Mouse (Mus musculus) liver, embryonic 12.5 days (tissue): ENCODE data around the gene Mark2. TPM values are rescaled to one million over a fixed set of nuclear protein-coding genes. Genes with fewer than 3 reads are reported as not detected.

Source experiments
- ATAC-seq: fragments of 200-750 bp; cut with Nextera tagmentation; 2 replicates; pipeline ENCODE4 v1.8.0; 2017; ENCODE audit warnings: moderate number of reproducible peaks, mild to moderate bottlenecking, moderate library complexity
- H3K27ac ChIP-seq: fragments of 300-500 bp; sonication (generic); 2 replicates; pipeline ENCODE4 v1.5.1; 2016; ENCODE audit warnings: mild to moderate bottlenecking
- H3K27me3 ChIP-seq: fragments of 300-500 bp; sonication (generic); replicated peaks from 2 replicates; pipeline ENCODE4 v1.6.1; 2016; ENCODE audit warnings: mild to moderate bottlenecking, moderate library complexity
- H3K36me3 ChIP-seq: fragments of 300-500 bp; sonication (generic); 2 replicates; pipeline ENCODE4 v1.6.1; 2016; ENCODE audit warnings: mild to moderate bottlenecking, moderate library complexity
- H3K4me1 ChIP-seq: fragments of 300-500 bp; sonication (generic); 2 replicates; pipeline ENCODE4 v1.6.1; 2016
- H3K4me2 ChIP-seq: fragments of 300-500 bp; sonication (generic); 2 replicates; pipeline ENCODE4 v1.6.1; 2016; ENCODE audit warnings: mild to moderate bottlenecking, moderate library complexity
- H3K4me3 ChIP-seq: fragments of 300-500 bp; sonication (generic); 2 replicates; pipeline ENCODE4 v1.5.1; 2016; ENCODE audit warnings: mild to moderate bottlenecking, moderate library complexity
- H3K9ac ChIP-seq: fragments of 300-500 bp; sonication (generic); 2 replicates; pipeline ENCODE4 v1.6.1; 2016; ENCODE audit warnings: mild to moderate bottlenecking, moderate library complexity
- H3K9me3 ChIP-seq: fragments of 300-500 bp; sonication (generic); replicated peaks from 2 replicates; pipeline ENCODE4 v1.6.1; 2016; ENCODE audit warnings: mild to moderate bottlenecking, moderate library complexity
- WGBS: fragments of 180-500 bp; shearing (Covaris S2); methylation state at CpG from one replicate; pipeline ENCODE4 v1.1.7; 2016; ENCODE audit not compliant: insufficient replicate concordance; 5-methylcytosine and 5-hydroxymethylcytosine counted together
- polyA plus RNA-seq: library from polyadenylated mRNA; unstranded; fragments of >200 nt; fragmentation: Nextera tagmentation; extraction: Ambion mirVana; gene quantifications from 2 replicates; pipeline ENCODE4 v1.2.1, GENCODE M21; 2016

Mark2 gene
- polyA plus RNA-seq, 1 experiment from 2014 or later = 41.3 TPM

DNA sequence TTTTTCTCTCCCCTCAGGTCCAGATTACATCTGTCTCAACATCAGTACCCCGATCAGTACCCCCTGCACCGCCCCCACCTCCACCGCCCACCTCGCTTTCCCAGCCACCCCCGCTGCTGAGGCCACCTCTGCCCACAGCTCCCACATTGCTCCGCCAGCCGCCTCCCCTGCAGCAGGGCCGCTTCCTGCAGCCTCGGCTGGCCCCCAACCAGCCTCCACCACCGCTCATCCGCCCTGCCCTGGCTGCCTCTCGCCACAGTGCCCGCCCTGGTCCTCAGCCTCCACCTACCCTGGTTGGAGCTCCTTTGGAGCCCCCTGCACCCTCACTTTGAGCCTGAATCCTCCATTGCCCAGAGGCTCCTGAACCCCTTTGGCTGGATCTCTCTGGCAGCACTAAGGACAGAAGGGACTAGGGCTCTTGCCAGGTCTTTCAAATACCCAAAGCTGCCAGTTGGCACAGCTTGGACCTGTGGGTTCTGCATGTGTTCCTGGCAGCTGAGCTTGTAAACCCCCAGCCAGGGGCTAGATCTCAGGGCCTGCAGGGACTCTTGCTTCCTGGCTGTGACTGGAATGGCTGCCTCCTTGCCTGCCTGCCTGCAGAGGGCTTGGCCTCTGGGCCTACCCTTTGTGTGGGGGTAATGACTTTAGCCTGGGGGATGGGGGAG is 67.2 kb downstream of the Mark2 start:
- Histone ChIP-seq H3K9me3 (no peaks in the 10 kb centered on the region), H3K4me1 (peaks cover 21% of the 10 kb centered on the region), H3K4me2 (no peak overlapping the region), H3K27ac (no peak overlapping the region), H3K36me3 (peaks cover 81% of the 10 kb centered on the region), H3K9ac (no peak overlapping the region), H3K27me3 (0 out of 2 replicates have a peak, but pooled peaks cover 5% of the 10 kb centered on the region), H3K4me3 (no peak overlapping the region)
- 81% methylated on average over 13 of the region's 13 CpGs for WGBS
- no peak for ATAC-seq

DNA sequence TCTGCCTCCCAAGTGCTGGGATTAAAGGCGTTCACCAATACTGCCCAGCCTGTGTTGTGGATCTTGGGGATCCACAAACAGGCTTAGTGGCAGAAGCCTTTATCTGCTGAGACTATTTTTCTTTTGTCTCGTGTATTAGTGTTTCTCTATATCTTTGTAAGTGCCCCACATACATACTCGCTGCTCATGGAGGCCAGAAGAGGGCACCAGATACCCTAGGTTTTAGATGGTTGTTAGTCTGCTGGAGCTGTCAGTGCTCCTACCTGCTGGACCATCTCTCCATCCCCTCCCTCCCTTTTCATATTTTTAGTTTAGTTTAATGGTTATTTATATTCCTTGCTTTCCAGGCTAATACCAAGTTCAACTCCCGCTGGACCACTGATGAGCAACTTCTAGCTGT is 68.2 kb downstream of the Mark2 start:
- Histone ChIP-seq H3K9ac (no peak overlapping the region), H3K36me3 (peaks cover 72% of the 10 kb centered on the region), H3K27ac (no peak overlapping the region), H3K4me2 (no peak overlapping the region), H3K9me3 (no peaks in the 10 kb centered on the region), H3K4me1 (peaks cover 24% of the 10 kb centered on the region), H3K27me3 (peaks cover 14% of the 10 kb centered on the region), H3K4me3 (no peak overlapping the region)
- whole genome bisulfite sequencing = 83% methylated on average over 4 of the region's 4 CpGs
- ATAC-seq = no peak

DNA sequence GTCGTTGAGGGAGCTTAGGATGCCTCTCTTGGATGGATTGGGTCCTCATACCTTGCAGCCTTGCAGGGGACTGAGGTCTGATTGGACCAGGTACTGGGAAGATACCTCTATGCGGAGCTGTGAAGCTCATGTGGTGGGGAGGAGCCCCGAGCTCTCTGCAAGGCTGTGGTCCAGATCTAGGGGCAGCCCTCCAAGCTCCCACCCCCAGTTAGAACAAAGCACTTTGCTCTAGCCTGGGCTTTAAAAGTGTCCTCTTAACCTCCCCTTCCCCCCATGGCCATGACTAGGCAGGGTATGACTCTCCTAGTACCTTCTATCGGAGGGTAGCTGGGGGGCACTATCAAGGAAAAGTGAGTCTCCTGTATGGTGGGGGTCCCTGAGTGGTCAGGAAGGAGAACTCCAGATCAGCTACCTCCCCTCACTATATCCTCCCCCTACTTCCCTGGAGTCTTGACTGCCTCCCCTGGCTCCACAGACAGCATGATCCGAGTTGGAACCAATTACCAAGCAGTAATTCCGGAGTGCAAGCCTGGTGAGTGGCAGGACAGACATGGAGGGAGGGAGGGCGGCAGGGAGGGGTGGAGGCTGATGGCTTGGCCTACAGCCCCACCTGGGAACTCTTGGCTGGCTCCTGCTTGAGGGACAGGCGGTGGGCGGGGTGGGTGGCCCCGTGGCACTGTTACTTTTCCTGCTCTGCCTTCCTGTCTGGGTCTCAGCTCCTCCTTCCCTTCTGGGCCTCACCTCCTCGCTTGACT is 72.2 kb downstream of the Mark2 start:
- no peak overlapping the region for H3K27ac ChIP-seq
- WGBS = 17% methylated on average over 11 of the region's 11 CpGs
- H3K4me3 ChIP-seq = peak overlapping the region; percentile 69
- peaks cover 33% of the 10 kb centered on the region for H3K36me3 ChIP-seq
- peaks cover 56% of the 10 kb centered on the region for H3K4me1 ChIP-seq
- no peaks in the 10 kb centered on the region for H3K9me3 ChIP-seq
- ATAC-seq = no peak
- peak overlapping the region; percentile 75 for H3K9ac ChIP-seq
- peak overlapping the region; percentile 97 for H3K4me2 ChIP-seq
- H3K27me3 ChIP-seq = peaks cover 55% of the 10 kb centered on the region

DNA sequence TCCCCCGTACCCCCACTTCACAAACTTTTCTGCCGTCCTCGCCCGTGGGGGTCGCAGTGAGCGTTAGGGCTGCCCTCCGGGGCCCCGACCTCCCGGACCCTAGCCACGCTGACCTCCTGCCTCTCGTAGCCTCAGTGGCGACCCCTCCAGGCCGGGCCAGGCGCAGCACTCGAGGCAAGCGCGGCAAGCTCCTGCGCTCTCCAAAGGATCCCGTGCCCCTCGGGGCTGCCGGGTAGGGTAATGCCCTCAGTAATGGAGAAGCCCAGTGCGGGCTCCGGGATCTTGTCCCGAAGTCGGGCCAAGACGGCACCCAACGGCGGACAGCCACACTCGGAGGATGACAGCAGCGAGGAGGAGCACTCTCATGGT is 73.0 kb downstream of the Mark2 start:
- Histone ChIP-seq H3K36me3 (peaks cover 26% of the 10 kb centered on the region), H3K4me3 (peak overlapping the region; percentile 69), H3K9me3 (no peaks in the 10 kb centered on the region), H3K4me2 (peak overlapping the region; percentile 97), H3K4me1 (peaks cover 58% of the 10 kb centered on the region), H3K27ac (peak overlapping the region; percentile 67), H3K9ac (peak overlapping the region; percentile 75), H3K27me3 (peaks cover 57% of the 10 kb centered on the region)
- ATAC-seq = peak; percentile 25; the same call in 1 of the 2 replicates
- 0% methylated on average over 30 of the region's 30 CpGs for WGBS

DNA sequence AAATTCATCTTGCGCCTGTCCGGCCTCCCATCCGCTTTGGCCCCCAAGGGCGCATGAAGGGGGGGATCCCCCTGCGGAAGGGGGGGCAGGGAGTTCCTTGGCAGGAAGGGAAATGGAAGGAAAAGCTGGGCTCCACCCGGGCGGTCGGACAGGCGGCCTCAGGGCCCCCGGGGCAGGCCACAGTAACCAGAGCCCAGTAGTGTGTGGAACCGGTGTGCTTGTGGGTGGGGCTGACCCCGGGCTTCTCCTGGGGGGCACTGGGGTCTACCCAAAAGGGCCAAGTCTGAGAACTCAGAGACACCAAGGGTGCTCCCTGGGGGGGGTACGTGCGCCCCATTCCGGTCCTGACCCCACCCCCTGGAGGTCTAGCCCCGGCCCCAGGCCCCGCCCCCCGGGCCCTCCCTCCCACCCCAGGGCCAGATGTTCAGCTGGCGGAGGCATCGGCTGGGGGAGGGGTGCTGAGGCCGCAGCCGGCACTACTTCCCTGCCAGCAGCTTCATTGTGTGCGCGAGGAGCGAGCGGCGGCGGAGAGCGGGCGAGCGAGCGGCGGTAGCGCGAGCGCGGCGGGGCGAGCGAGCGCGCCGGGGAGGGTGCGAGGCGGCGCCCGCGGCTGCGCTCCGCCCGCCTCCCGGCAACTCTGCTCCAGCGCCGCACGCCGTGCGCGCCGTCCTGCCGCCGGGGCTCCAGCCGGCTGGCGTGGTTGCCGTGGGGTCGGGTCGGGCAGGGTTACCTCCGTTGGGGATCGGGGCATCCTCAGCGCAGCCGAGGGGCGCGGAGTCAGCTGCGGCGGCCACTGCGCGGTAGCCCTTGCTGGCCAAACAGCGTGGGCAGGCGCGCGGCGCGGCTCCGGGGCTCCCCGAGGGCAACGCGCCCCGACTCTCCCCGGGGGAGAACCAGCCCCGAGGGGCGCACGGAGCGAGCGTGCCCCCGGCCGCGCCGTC is 73.6 kb downstream of the Mark2 start:
- Histone ChIP-seq H3K4me2 (peak overlapping the region; percentile 97), H3K27ac (peak overlapping the region; percentile 67), H3K36me3 (peaks cover 19% of the 10 kb centered on the region), H3K9ac (peak overlapping the region; percentile 75), H3K27me3 (peaks cover 61% of the 10 kb centered on the region), H3K9me3 (no peaks in the 10 kb centered on the region), H3K4me1 (peaks cover 58% of the 10 kb centered on the region), H3K4me3 (peak overlapping the region; percentile 69)
- ATAC-seq = peak; percentile 46
- under 1% methylated on average over 82 of the region's 97 CpGs for WGBS

DNA sequence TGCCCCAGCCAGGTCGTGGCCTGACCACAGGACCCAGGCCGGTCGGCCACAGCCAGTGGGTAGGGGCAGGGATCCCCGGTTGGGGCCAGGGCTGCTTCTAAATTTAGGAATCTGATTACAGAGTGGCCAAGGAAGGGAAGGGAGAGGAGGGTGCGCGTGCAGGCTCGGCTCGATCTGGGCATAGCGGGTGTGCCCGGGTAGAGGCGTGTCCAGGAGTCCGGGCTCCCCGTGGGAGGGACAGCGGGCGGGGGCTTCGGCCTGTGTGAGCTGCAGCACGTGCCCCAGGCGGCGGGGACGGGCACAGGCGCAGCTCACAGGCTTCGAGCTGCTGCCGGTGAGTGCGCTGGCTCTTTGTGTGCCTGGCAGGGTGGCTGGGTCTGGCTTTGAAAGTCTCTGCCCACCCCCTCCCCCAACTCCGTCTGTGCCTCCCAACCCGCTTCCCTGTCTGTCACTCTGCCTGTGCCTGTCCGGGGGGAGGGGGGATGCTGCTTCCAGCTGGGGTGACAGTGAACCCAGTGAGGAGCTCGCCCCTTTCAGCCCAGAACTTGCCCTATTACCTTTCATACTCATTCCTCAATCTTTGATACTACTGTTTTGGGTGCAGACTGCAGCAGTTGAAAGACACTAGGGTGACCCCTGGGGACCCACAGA is 74.4 kb downstream of the Mark2 start, which contains the start of gene Rcor2:
Gene Rcor2, plus strand, starts transcription at position 235 of the 651 bp plus-strand sequence.
- 0 out of 2 replicates have a peak, but pooled peaks cover 3% of the 10 kb centered on the region for H3K9me3 ChIP-seq
- WGBS = 2% methylated on average over 28 of the region's 28 CpGs
- H3K4me2 ChIP-seq = peak within 1 kb of the TSS; percentile 97
- peak within 1 kb of the TSS; percentile 67 for H3K27ac ChIP-seq
- H3K4me3 ChIP-seq = peak within 1 kb of the TSS; percentile 69
- peak within 1 kb of the TSS; percentile 75 for H3K9ac ChIP-seq
- peak; percentile 13; the same call in 1 of the 2 replicates for ATAC-seq
- H3K4me1 ChIP-seq = peaks cover 58% of the 10 kb centered on the region
- peaks cover 14% of the 10 kb centered on the region for H3K36me3 ChIP-seq
- peaks cover 63% of the 10 kb centered on the region for H3K27me3 ChIP-seq

DNA sequence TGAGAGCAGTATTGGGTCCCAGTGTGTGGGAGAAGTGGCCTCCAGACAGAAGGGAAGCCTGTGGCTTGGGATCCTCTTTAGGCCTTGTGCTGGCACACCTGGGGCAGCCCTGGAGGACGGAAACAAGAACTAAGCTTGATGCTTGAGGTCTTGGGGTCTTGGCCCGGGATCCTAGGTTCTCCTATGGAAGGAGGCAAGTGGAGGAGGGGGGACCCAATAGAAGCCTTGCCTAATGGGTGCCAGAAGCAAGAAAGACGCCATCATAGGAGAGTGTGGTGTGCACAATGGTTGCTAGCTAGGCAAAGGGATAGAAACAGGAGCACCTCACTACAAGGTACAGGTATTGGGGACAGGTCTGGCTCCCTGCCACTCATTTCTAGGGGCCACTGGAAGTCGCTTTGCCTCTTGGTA is 75.2 kb downstream of the Mark2 start:
- Histone ChIP-seq H3K27ac (no peak overlapping the region), H3K4me3 (no peak overlapping the region), H3K4me1 (peaks cover 58% of the 10 kb centered on the region), H3K27me3 (peaks cover 63% of the 10 kb centered on the region), H3K9ac (no peak overlapping the region), H3K9me3 (0 out of 2 replicates have a peak, but pooled peaks cover 5% of the 10 kb centered on the region), H3K36me3 (peaks cover 11% of the 10 kb centered on the region), H3K4me2 (0 out of 2 replicates have a peak overlapping the region, but pooled peaks have one; percentile 6)
- no peak for ATAC-seq
- 46% methylated on average over 4 of the region's 4 CpGs for WGBS

DNA sequence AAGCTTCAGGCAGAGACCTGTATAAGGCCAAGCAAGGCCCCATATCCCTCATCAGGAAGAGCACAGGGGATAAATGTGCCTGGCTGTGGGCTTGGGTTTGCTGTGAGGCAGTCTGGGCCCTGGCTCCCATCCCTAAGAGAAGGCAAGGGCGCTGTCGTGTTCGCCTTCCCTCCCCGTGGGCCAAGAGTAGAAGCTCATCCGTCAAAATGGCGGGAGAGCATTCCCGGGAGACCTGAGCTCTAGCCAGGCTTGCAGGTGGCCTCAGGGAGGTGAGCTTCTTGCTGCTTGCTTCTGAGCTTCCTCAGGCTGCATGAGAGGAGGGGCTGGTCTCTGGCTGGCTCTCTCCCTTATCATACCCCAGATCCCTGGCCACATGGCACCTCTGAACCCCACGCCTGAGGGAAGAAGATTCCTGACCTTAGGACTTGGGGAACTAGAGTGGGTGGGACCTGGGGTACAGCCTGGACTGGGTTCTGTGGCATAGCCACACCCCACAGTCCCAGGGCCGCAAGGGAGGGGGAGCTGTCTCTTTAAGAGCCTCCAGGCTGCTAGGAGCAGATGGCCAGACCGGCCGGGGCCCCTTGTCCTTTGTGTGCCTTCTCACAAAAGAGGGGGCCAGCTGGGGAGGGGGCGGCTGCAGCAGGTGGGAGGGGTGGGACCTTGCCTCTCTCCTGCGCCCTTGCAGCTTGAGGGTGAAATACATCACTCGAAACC is 76.0 kb downstream of the Mark2 start:
- H3K9ac ChIP-seq = no peak overlapping the region
- H3K27me3 ChIP-seq = peaks cover 63% of the 10 kb centered on the region
- 0 out of 2 replicates have a peak overlapping the region, but pooled peaks have one; percentile 6 for H3K4me2 ChIP-seq
- ATAC-seq = no peak
- H3K4me3 ChIP-seq = no peak overlapping the region
- peaks cover 3% of the 10 kb centered on the region; the same call in 1 of the 2 replicates for H3K36me3 ChIP-seq
- 32% methylated on average over 14 of the region's 14 CpGs for WGBS
- H3K9me3 ChIP-seq = 0 out of 2 replicates have a peak, but pooled peaks cover 5% of the 10 kb centered on the region
- H3K27ac ChIP-seq = no peak overlapping the region
- H3K4me1 ChIP-seq = peaks cover 58% of the 10 kb centered on the region

DNA sequence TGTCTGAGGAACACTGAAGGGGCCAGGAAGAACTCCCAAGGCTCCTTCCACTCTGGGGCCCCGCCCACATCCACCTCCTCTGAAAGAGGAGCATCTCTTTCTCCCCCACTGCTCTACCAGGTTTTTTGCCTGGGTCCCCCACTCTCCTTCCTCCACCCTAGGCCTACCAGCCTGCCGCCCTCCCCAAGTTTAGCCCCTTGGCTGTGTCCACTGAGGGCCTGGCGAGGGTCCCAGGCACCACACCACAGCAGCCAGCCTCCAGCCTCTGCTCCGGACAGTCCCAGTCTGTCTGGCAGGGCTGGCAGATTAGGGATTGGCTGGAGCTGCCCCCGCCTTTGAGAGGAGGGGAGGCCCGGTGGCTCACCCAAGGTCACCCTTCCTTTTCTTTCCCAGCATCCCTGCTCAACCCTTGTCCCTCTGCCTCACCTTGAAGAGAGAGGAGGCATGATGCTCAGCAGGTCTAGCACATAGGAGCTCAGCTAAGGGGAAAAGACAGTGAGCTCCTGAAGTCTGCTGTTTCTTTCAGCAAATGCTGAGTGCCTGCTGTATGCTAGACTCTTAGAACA is 76.8 kb downstream of the Mark2 start:
- no peak for ATAC-seq
- no peak overlapping the region for H3K4me3 ChIP-seq
- no peak overlapping the region for H3K9ac ChIP-seq
- no peaks in the 10 kb centered on the region for H3K36me3 ChIP-seq
- 0 out of 2 replicates have a peak, but pooled peaks cover 5% of the 10 kb centered on the region for H3K9me3 ChIP-seq
- H3K27ac ChIP-seq = no peak overlapping the region
- WGBS = 46% methylated on average over 6 of the region's 6 CpGs
- H3K27me3 ChIP-seq = peaks cover 63% of the 10 kb centered on the region
- no peak overlapping the region for H3K4me2 ChIP-seq
- H3K4me1 ChIP-seq = peaks cover 55% of the 10 kb centered on the region

DNA sequence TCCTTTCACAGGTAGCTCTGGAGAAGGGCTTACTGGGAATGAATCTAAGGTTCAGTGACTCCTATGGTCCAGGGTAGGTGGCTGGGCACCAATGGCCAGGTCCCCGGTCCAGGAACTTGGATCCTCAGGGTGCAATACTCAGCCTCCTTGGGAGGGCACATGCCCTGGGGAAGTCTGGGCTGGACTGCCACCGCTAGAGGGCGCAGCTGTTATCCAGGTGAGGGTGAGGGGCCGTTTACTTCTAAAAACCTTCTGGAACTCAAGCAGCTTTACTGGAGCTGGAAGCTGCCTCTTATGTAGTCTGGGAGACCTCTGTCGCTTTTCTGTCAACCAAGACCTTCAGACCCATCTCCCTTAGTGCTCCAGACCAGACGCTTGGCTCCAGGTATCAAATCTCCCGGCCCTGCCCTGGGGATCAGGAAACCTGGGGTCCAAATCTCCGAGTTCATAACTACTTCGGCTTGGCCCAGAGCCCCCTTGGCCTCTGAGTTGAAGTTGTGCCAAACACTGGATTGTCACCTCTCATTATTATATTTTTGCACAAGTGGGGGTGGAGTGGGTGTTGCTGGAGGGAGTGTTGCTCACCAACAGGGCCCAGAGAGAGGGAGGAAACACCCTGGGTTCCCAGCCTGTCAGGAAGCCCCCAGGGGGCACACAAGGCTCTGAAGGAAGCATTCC is 77.4 kb downstream of the Mark2 start:
- peaks cover 49% of the 10 kb centered on the region for H3K4me1 ChIP-seq
- H3K9ac ChIP-seq = no peak overlapping the region
- no peaks in the 10 kb centered on the region for H3K36me3 ChIP-seq
- H3K4me2 ChIP-seq = no peak overlapping the region
- WGBS = 22% methylated on average over 9 of the region's 9 CpGs
- no peak overlapping the region for H3K27ac ChIP-seq
- 0 out of 2 replicates have a peak, but pooled peaks cover 5% of the 10 kb centered on the region for H3K9me3 ChIP-seq
- peaks cover 56% of the 10 kb centered on the region for H3K27me3 ChIP-seq
- H3K4me3 ChIP-seq = no peak overlapping the region
- ATAC-seq = no peak
